Mouse (Mus musculus) frontal cortex, adult 2 months (tissue): ENCODE data around the gene Hsd17b1. TPM values are rescaled to one million over a fixed set of nuclear protein-coding genes. Genes with fewer than 3 reads are reported as not detected.

Source experiments
- DNase-seq, 2 experiments: peaks; one replicate each; pipeline ENCODE4 v3.0.0; 2022; ENCODE audit warnings: low spot score in 1 of 2; ENCODE audit errors: extremely low spot score in 1 of 2
- polyA plus RNA-seq: library from polyadenylated mRNA; depleted of rRNA; stranded (reverse); fragments of >200 nt; gene quantifications from 2 replicates; pipeline ENCODE4 v1.2.3, GENCODE M21; 2012

Hsd17b1 gene
- polyA plus RNA-seq, 1 experiment: 0.46 TPM

DNA sequence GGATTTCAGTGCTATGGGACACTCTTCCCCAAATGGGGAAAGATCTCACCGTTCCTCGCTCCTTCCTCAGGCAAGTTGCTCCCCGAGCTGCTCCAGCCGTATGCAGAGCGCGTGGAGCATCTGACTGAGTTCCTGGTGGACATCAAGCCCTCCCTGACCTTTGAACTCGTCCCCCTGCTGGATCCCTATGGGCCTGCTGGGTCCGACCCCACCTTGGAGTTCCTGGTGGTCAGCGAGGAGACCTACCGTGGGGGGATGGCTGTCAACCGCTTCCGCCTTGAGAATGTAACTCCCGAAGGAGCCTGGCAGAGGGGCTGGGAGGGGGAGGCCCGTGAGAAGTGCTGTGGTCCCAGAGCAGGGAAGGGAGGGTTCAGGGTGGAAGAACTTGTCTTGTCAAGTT lies 6.0 kb downstream of the Hsd17b1 start:
- no peak for DNase-seq

DNA sequence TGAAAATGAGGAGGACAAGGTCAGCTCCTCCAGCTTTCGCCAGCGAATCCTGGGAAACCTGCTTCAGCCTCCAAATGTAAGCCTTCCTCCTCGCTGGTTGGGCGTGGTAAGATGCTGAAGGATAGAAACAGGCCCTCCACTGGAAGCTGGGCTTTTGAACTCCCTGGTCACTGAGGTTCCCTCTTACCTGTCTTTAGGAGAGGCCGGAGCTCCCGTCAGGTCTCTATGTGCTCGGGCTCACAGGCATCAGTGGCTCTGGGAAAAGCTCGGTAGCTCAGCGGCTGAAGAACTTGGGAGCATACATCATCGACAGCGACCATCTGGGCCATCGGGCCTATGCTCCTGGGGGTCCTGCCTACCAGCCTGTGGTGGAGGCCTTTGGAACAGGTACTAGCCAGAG lies 6.6 kb downstream of the Hsd17b1 start:
- no peak for DNase-seq

DNA sequence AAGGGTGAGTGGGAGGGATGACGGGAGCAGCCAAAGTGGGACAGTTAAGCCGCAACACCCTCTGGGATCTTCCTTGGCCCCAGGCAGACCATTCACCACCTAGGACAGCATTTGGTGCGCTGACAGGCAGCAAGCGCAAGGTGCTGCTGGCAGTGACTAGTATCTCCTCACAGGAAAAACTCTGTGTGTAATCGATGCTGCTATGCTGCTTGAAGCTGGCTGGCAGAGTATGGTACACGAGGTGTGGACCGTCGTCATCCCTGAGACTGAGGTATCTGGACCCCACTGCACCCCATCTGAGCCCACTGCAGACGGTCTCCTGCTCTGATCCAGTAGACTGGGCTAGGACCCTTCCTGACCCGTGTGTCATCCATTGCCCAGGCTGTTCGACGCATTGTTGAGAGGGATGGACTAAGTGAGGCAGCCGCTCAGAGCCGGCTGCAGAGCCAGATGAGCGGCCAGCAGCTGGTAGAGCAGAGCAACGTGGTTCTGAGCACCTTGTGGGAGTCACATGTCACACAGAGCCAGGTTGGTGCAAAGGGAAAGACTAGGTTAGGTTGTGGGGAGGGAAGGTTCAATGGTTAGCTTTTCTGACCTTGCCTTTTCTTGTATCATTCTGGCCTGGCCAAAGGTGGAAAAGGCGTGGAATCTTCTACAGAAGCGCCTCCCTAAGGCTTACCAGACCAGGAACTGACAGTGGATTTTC lies 7.6 kb downstream of the Hsd17b1 start:
- DNase-seq: no peak

DNA sequence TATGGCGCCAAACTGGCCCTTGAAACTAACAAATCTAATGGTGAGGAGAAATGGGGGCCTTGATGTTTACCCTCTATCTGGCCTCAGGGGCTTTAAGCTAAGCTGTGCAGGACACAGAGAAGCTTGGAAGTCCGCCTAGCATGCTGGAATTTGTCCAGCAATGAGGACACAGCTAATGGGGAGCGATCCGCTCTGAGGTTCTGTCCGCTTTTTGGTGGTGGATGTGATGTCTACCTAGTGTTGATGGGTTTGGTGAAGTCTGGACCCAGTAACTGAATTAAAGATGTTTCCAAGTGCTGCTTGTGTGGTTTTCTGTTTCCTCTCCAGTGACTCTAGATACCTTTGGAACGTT lies 8.1 kb downstream of the Hsd17b1 start:
- no peak for DNase-seq

DNA sequence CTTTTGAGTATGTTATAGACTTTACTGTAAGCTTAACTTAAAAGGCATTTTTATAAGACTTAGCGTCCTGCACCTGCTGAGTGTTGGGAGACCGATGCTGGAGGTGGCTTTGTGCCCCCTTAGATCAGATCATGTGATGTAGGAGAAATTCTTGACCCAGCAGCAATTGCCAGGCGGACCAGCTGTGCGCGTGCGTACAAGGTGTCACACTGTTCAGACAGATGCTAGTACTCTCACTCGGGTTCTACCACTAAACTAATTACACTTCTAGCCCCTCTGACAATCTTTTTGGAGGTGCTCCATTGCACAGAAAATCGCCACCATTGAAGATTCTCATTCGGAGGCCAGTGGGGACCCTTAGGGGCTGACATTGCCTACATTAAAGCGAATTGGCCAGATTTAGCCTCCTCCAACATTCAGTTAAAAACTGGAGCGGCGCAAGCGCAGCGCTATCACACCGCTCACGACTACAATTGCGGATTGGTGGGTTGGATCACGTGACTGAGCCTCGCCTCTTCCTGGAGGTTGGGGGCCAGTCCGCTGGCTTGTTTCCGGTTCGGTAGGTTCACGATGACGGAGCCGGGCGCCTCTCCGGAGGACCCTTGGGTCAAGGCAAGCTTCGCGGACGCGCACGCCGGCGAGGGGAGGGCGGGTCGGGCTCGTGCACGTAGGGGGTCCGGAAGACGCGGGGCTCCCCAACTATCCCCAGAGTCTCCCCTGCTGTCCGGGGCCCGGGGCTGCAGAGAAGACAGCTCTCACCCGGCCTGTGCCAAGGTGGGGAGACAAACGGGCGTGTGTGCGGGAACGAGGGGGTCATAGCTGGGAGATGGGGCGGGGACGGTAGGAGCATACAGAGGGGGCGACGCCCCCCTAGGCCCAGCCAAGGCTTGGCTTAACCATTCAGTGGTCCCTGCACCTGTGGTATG lies 8.8 kb downstream of the Hsd17b1 start, which contains the start of gene Mlx:
Mlx (plus strand) TSS at position 522 of the 926 bp plus-strand sequence.
- peak; percentile 87 to 97 for DNase-seq

DNA sequence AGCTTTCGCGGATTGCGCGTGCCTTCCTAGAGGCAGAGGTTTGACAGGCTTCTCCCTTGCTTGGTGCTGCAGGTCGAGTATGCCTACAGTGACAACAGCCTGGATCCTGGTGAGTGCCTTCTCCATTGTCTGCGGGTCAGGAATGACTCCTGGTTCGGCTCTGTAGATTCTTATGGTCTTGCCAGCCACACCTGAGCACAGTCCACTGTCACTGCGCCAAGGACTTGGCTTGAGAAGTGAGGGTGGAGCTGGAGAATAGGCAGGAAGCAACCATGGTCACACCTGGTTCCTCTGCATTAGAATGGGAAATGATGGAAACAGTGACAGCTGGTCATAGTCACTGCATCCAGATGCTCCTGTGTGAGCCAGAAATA lies 9.5 kb downstream of the Hsd17b1 start:
- DNase-seq: no peak

DNA sequence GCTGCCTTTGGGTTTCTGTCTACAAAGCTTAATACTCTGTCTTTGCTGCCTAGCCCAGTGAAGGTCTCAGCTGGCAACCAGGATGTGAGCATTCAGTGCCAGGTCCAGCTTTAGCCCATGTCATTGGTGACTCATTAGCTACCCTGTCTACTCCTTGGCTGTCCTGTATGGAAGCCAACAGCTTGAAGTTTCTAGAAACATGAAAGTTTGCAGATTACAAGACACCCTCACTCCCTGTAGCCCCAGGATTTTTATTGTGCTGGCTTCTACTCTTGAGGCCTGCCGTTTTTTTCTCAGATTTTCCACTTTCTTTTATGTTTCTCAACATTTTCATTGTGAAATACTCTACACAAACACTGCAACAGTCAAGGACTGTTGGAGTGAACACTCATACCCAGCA lies 11.7 kb downstream of the Hsd17b1 start:
- no peak for DNase-seq

DNA sequence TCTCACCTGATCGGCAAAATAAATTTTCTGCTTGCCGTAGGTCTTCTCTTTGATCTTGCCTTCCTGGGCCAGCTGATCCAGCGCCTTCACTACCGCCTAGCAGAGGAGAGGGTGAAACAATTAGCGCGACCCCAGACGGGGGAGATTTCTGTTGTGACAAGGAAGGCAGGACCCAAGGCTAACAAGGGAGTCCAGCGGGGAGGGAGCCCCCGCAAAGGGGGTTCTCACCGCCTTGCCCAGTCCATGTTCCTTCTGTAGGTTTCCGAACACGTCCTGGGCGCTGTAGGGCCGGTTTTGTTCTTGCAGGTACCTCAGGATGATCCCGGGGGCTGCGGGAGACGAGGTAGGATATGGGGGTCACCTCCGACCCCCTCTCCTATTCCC lies 16.7 kb downstream of the Hsd17b1 start:
- DNase-seq: no peak

DNA sequence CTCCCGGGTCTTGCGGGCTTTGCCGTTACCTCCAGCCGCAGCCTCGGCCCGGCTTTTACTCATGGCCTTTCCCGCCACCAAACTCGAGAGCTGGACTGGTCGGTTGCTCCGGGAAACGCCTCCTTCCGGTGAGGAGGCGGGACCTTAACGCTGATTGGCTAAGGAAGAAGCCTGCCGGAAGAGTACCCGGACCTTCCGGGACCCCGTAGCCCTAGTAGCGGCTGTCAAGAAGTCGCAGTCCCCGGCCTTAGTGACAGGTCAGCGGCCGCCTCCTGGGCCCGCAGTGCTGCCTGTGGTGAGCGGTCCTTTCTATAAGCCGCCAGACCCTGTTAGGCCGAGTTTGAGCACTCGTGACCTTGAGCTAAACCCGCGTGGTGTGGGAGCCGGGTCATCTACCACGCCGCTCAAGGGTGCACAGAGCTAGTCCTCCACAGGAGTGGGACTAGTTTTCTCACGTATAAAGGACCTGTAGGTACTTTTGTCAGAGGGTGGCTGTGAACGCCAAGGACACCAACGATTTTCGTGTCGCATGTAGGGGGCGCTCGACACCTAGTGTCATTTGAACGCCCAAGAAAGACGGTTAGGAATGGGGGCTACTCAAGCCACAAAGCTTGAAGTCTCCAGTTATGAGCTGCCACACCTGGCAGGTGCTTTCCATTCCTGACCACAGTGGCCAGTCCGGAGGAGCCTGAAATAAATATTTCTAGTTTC lies 17.3 kb downstream of the Hsd17b1 start, which contains the start of gene Psmc3ip:
Psmc3ip (minus strand) TSS at position 123 of the 711 bp plus-strand sequence.
- peak; percentile 90 to 95 for DNase-seq

DNA sequence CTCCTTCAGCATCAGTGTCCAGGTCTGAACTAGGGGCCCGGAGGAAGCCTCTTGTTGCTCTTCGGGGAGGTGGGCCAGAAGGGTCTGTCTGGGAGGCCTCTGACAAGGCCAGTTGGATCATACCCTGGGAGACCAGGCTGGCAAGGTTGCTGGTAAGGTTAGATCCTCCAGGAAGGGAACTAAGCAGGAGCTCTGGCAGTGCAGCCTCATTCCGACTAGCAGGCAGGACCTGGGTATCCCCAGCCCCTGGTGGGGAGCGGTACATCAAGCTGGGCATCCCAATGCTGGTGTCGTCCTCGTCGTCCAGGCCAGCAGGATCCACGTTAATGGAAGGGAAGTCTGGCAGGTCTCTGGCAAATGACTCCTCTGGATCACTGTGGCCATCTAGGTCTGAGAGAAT lies 20.0 kb downstream of the Hsd17b1 start:
- DNase-seq: no peak

DNA sequence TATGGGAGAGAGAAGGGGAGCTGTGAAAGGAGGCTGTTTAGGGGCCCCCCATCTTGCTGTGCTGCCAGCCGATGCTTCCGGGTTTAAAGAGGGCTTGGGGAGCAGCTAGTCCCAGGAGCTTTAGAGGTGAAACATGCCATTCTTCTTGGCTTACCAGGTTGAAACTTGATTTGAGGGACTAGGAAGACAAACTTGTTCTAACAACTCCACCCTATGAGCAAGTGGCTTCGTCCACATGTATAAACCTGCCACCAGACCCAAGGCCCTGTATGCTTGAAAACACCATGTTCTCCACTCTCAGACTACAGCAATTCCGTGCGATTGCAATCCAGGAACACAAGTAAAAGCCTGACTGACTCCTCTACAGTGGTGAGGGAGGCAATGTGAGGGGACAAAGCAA lies 24.8 kb downstream of the Hsd17b1 start:
- no peak for DNase-seq

DNA sequence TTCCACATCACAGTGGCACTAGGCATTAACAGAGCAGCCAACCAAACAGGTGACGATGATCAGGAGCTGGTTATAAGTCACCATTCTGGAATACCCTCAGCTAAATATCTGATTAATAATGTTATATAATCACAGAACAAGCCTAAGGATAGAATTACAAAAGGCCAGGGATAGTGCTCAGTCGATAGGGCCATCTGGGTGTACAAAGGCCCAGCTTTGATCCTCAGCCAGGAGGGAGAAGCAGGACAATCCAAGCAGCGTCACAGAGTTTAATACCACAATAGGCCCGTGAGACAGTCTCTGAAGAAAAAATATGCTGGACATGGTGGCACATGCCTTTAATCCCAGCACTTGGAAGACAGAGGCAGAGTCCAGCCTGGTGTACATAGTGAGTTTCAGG lies 31.1 kb downstream of the Hsd17b1 start:
- DNase-seq: no peak

DNA sequence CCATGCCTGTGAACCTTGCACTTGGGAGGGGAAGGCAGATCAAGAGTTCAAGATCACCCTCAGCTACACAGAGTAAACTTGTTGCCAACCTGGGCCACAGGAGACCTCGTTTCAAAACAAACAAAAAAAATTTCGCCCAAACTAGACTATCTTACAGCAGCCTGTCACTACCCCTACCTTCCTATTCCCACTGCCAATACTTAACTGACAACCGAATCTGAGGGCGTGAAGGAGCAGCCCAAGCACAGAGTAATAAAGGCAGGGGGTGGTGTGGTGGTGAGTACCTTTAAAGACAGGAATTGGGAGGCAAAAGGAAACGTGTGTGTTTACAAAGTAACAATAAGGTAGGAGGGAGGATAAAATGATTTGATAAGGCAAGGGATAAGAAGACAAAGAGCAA lies 32.5 kb downstream of the Hsd17b1 start:
- DNase-seq: no peak

DNA sequence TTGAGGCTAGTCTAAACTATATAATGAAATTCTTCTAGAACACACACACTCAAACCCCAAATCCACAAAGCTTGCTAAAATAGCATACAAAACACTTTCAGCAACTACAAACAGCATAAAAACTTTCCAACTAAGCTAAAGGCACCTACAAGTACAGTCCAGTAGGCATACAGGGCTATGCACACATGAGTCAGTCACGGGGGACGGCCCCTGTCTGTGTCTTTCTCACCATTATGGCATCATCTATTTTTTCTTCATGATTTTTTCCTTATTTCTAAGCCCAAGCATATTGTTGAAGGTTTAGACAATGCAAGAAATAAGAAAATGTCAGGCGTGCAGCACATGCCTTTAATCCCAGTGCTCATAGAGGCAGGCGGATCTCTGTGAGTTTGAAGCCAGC lies 33.0 kb downstream of the Hsd17b1 start:
- no peak for DNase-seq

DNA sequence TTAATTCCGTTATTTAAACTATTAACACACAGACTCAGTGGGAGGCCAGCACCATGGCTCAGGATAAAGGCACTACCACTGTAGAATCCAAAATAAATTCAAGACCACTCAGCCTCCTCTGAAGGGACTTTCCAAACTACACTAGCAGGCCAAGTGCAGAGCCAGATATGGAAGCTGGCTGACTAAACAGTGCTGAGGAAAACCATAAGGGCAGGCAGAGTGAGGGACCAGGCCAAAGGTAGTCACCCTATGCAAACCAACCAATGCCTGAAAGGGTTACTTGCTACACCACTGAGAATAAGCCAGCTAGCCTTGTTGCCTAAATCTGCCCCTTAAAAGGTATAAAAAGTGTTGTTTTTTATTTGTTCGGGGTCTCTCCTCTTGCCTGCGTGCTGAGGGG lies 34.0 kb downstream of the Hsd17b1 start:
- no peak for DNase-seq

DNA sequence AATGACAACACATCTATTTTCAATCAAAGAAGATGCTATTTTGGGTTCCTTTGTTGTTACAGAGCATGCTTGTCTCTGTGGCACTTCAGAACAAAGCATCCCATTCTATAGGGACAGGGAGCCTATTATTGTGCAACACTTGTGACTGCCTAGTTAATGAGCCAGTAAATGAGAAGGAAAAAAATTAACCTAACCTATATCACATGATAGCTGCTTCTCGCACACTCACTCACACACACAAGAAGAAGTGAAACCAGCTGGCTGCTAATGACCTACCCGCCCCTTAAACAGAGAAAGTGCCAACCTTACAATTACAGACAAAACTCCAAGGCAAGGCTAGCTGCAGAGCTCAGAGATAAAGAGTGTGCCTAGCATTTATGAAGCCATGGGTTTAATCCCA lies 37.4 kb downstream of the Hsd17b1 start:
- no peak for DNase-seq

DNA sequence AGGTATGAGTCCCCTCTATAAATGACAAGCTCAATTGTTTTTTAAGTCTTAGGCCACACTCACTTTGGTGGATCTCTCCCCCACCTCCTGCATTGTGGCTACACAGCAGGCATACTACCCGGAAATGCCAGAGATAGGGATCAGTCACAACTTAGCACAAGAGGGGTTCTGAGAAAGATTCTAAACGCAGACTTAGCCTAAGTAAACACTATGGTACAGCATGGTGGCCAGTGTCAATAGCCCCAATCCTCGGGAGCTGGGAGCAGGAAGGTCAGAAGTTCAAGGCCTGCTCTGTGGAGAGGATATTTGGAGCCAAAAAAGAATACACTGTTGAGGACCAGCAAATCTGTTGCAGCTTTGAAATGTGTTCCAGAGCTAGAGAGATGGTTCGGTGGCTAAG lies 39.9 kb downstream of the Hsd17b1 start:
- no peak for DNase-seq

DNA sequence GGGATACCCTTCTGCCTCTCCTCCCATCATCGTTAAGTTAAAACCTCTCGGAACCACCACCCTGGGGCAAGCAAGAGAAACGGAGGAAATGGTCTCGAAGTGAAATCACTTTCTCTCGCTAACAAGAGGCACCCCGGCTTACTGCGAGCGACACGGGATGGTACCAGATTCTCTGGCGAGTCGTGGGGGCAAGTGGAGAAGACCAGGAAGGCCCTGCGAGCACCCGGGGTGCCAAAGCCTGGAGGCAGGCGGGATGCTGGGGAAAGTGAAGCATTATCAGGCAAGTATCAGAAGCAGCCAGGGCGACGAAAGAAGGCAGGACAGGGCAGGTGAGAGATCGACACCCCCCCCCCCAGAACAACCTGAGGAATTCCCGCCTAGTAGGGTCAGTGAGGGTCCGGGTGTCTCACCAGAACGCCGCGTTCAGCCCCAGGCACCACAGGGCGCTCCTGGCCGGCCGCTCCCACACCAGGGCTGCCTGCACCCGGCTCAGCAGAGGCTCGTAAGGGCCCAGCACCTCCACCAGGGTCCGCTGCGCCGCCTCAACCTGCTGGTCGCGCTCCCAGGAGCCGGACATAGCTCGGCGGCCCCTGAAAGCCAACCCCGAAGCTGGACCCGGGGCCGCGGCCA lies 41.0 kb downstream of the Hsd17b1 start:
- DNase-seq: no peak

DNA sequence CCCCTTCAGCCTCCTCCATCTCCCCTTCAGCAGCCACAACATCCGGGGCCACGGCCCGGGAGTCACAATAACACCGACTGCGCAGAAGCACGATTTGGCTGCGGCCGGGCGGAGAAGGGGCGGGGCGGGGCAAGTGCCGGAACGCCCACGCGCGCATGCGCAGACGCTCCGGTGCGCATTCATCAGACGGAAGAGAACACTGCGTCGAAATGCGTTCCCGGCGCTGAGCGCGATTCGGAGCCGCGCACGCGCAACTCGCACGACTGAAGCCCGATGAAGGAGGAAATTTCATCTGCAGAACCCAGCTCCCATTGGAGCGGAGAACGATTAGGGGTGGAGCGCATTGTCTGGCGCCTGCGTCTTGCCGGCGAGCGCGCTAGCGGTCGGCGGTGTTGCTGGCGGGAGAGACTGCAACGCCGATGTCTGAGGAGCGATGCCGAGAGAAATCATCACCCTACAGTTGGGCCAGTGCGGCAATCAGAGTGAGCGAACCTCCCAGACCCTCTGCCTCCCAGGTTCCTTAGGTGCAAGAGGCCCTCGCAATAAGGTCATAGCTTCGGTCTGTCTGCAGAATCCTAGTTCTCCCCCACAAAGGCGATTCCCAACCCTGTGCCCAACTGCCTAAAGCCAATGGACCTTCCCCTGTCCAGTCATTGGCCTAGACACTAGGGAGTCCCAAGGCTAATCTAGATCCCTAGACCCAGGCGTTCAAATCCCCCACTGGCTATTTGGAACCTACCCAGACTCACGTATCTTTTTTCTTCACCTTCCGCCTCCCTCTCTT lies 41.7 kb downstream of the Hsd17b1 start, which contains the start of the genes Retreg3 and Tubg1:
Retreg3 (minus strand) TSS at position 133 of the 784 bp plus-strand sequence.
Tubg1 (plus strand) TSS at position 178 of the 784 bp plus-strand sequence.
- peak; percentile 95 to 99 for DNase-seq
